Mouse (Mus musculus): ENCODE data around the gene Mdm2. TPM values are rescaled to one million over a fixed set of nuclear protein-coding genes. Genes with fewer than 3 reads are reported as not detected.
"Not testable (repeated sequence)": the region's sequence is repeated elsewhere in the genome, so short reads cannot be mapped to it uniquely, and the experiment has no call there.

Gene Mdm2
- polyA plus RNA-seq, 1 experiment from 2014 or later, result 62.4 TPM

- peak overlapping the region; percentile 100 for H3K27ac ChIP-seq
These were observed 850 bp upstream of the Mdm2 start for GRCm38 (mm10) chr10:117711408-117711807.

GRCm38 (mm10) chr10:117709930-117710603 is 491 bp downstream of the Mdm2 start:
- peak; percentile 95 for DNase-seq (ENCODE audit: low spot score)
- peaks cover 43% of the 10 kb centered on the region for H3K36me3 ChIP-seq
- WGBS, result under 1% methylated on average over 71 of the region's 71 CpGs

More at GRCm38 (mm10) chr10:117711408-117711807, 850 bp upstream of the Mdm2 start:
- peaks cover 30% of the 10 kb centered on the region for H3K36me3 ChIP-seq
- no peaks in the 10 kb centered on the region for H3K27me3 ChIP-seq (ENCODE audit: low read depth, poor library complexity, severe bottlenecking)
- peak overlapping the region; percentile 89 for H3K4me3 ChIP-seq
- WGBS, result 76% methylated on average over 5 of the region's 5 CpGs
- H3K4me1 ChIP-seq, result peaks cover 14% of the 10 kb centered on the region
- no peaks in the 10 kb centered on the region for H3K9me3 ChIP-seq (replicated peaks)
- no peak for DNase-seq (ENCODE audit: low spot score)

DNA sequence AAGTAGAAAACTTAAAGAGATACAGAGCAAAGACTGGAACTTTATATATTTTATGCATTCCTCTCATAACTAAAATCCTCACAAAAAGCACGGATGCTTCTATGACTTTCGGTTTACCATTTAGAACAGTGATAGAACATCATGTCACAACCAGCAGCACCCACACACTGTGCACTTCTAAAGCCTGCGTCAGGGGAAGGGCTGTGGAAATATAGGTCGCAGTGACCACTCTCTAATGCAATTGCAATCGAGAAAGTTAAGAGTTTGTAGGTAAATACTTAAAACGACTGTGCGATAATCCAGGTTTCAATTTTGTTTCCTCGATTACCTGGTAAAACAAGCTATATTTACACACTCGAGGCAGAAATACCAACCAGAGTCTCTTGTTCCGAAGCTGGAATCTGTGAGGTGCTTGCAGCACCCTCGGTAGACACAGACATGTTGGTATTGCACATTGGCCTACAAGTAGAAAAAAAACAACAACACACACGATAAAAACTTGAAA is 1.2 kb downstream of the Mdm2 start:
- 59% methylated on average over 12 of the region's 12 CpGs for WGBS
- Histone ChIP-seq H3K4me3 (peak overlapping the region; percentile 89), H3K4me1 (peaks cover 14% of the 10 kb centered on the region), H3K36me3 (peaks cover 50% of the 10 kb centered on the region), H3K27me3 (ENCODE audit: low read depth, poor library complexity, severe bottlenecking) (no peaks in the 10 kb centered on the region), H3K9me3 (replicated peaks) (no peaks in the 10 kb centered on the region), H3K27ac (peak overlapping the region; percentile 100; the same call in 1 of the 2 replicates)
- no peak for DNase-seq (ENCODE audit: low spot score)

More at GRCm38 (mm10) chr10:117709930-117710603, 491 bp downstream of the Mdm2 start:
- H3K4me1 ChIP-seq, result peaks cover 14% of the 10 kb centered on the region
- no peaks in the 10 kb centered on the region for H3K27me3 ChIP-seq (ENCODE audit: low read depth, poor library complexity, severe bottlenecking)
- peak overlapping the region; percentile 89 for H3K4me3 ChIP-seq
- H3K9me3 ChIP-seq (replicated peaks), result no peaks in the 10 kb centered on the region
- H3K27ac ChIP-seq, result peak overlapping the region; percentile 100

- peaks cover 55% of the 10 kb centered on the region for H3K36me3 ChIP-seq
- DNase-seq (ENCODE audit: low spot score), result no peak
- H3K27me3 ChIP-seq (ENCODE audit: low read depth, poor library complexity, severe bottlenecking), result no peaks in the 10 kb centered on the region
- 92% methylated on average over 9 of the region's 9 CpGs for WGBS
- H3K4me3 ChIP-seq, result peak overlapping the region; percentile 89
- no peaks in the 10 kb centered on the region for H3K9me3 ChIP-seq (replicated peaks)
- H3K4me1 ChIP-seq, result peaks cover 14% of the 10 kb centered on the region
- no peak overlapping the region for H3K27ac ChIP-seq
These were observed 1.7 kb downstream of the Mdm2 start for GRCm38 (mm10) chr10:117708856-117709255.

GRCm38 (mm10) chr10:117708376-117708775 is 2.2 kb downstream of the Mdm2 start:
- Histone ChIP-seq H3K4me3 (no peak overlapping the region), H3K27ac (no peak overlapping the region), H3K36me3 (peaks cover 60% of the 10 kb centered on the region), H3K9me3 (replicated peaks) (no peaks in the 10 kb centered on the region), H3K4me1 (peaks cover 14% of the 10 kb centered on the region), H3K27me3 (ENCODE audit: low read depth, poor library complexity, severe bottlenecking) (no peaks in the 10 kb centered on the region)
- DNase-seq (ENCODE audit: low spot score), result no peak
- WGBS, result 97% methylated on average over 2 of the region's 2 CpGs

GRCm38 (mm10) chr10:117707114-117707838 is 3.3 kb downstream of the Mdm2 start:
- no peak overlapping the region for H3K4me3 ChIP-seq
- no peaks in the 10 kb centered on the region for H3K9me3 ChIP-seq (replicated peaks)
- no peaks in the 10 kb centered on the region for H3K27me3 ChIP-seq (ENCODE audit: low read depth, poor library complexity, severe bottlenecking)
- 94% methylated on average over 2 of the region's 2 CpGs for WGBS
- peaks cover 14% of the 10 kb centered on the region for H3K4me1 ChIP-seq
- H3K36me3 ChIP-seq, result peaks cover 71% of the 10 kb centered on the region
- no peak overlapping the region for H3K27ac ChIP-seq
- DNase-seq (ENCODE audit: low spot score), result no peak

DNA sequence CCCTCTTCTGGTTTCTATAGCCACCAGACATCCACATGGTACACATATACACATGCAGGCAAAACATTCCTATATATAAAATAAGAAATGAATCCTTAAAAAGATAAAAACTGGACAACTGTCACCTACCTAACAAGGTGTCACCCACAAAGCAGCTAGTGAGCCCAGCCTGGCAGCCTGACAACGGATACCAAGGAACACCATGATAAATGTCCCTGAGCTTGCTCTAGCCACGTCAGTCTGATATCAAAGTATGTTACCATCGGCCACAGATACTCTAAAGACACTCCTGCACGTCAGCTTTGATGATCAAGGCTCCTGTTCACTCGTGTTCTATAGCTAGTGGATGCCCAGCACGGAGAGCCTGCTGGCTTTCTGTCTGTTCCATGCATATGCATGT is 4.1 kb downstream of the Mdm2 start:
- WGBS, result 93% methylated on average over 6 of the region's 6 CpGs

DNA sequence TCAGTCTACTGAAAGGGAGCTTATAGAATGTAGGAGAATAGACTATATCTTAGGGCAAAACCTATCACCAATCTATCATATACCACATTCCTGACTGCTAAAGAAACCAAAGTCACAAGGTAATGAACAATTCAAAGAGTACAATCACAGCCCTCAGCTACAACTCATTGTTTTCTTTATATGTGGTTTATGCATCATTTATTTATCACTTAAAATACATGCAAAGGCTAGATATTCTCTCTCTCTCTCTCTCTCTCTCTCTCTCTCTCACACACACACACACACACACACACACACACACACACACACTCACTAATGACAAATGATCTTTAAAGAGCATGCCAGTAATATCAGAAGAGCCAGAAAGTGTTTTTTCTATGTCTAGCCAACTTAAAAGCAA is 4.8 kb downstream of the Mdm2 start:
- Histone ChIP-seq H3K9me3 (replicated peaks) (no peaks in the 10 kb centered on the region), H3K4me3 (no peak overlapping the region), H3K27ac (no peak overlapping the region), H3K4me1 (peaks cover 8% of the 10 kb centered on the region), H3K36me3 (peaks cover 86% of the 10 kb centered on the region), H3K27me3 (ENCODE audit: low read depth, poor library complexity, severe bottlenecking) (no peaks in the 10 kb centered on the region)
- DNase-seq (ENCODE audit: low spot score), result no peak

More for the DNA sequence above, 4.1 kb downstream of the Mdm2 start:
- peaks cover 12% of the 10 kb centered on the region for H3K4me1 ChIP-seq
- H3K9me3 ChIP-seq (replicated peaks), result no peaks in the 10 kb centered on the region
- H3K27ac ChIP-seq, result no peak overlapping the region
- DNase-seq (ENCODE audit: low spot score), result no peak
- H3K4me3 ChIP-seq, result no peak overlapping the region
- H3K27me3 ChIP-seq (ENCODE audit: low read depth, poor library complexity, severe bottlenecking), result no peaks in the 10 kb centered on the region
- peaks cover 79% of the 10 kb centered on the region for H3K36me3 ChIP-seq

- no peak overlapping the region for H3K4me3 ChIP-seq
- DNase-seq (ENCODE audit: low spot score), result no peak
- H3K27ac ChIP-seq, result no peak overlapping the region
- H3K9me3 ChIP-seq (replicated peaks), result no peaks in the 10 kb centered on the region
- WGBS, result 94% methylated on average over 6 of the region's 6 CpGs
- peaks cover 8% of the 10 kb centered on the region for H3K4me1 ChIP-seq
- H3K36me3 ChIP-seq, result peaks cover 94% of the 10 kb centered on the region
- H3K27me3 ChIP-seq (ENCODE audit: low read depth, poor library complexity, severe bottlenecking), result no peaks in the 10 kb centered on the region
These were observed 5.6 kb downstream of the Mdm2 start for GRCm38 (mm10) chr10:117704964-117705335.

DNA sequence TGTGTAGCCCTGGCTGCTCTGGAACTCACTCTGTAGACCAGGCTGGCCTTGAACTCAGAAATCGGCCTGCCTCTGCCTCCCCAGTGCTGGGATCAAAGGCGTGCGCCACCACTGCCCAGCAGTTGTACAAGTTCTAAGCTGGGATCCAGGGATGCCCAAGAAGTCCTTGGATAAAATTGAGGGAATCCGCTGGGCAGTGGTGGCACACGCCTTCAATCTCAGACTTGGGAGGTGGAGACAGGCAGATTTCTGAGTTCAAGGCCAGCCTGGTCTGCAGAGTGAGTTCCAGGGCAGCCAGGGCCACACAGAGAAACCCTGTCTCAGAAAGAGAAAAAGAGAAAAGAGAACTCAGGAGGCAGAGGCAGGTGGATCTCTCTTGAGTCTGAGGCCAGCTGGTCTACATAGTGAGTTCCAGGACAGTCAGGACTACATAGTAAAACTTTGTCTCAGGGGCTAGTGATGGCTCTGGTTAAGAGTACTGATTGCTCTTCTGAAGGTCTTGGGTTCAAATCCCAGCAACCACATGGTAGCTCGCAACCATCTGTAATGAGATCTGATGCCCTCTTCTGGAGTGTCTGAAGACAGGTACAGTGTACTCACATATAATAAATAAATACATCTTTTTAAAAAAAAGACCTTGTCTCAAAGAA is 6.1 kb downstream of the Mdm2 start:
- not testable (repeated sequence) for H3K4me3 ChIP-seq; H3K9me3 ChIP-seq (replicated peaks); H3K4me1 ChIP-seq; H3K27ac ChIP-seq; H3K27me3 ChIP-seq (ENCODE audit: low read depth, poor library complexity, severe bottlenecking); DNase-seq (ENCODE audit: low spot score)
- WGBS, result 96% methylated on average over 6 of the region's 6 CpGs
- H3K36me3 ChIP-seq, result peaks cover 98% of the 10 kb centered on the region

GRCm38 (mm10) chr10:117703506-117703905 is 7.1 kb downstream of the Mdm2 start:
- 97% methylated on average over 3 of the region's 3 CpGs for WGBS
- DNase-seq (ENCODE audit: low spot score), result no peak
- H3K9me3 ChIP-seq (replicated peaks), result no peaks in the 10 kb centered on the region
- no peak overlapping the region for H3K4me3 ChIP-seq
- no peaks in the 10 kb centered on the region for H3K27me3 ChIP-seq (ENCODE audit: low read depth, poor library complexity, severe bottlenecking)
- no peaks in the 10 kb centered on the region for H3K4me1 ChIP-seq
- peaks cover 99% of the 10 kb centered on the region for H3K36me3 ChIP-seq
- H3K27ac ChIP-seq, result no peak overlapping the region

GRCm38 (mm10) chr10:117702024-117702833 is 8.3 kb downstream of the Mdm2 start:
- H3K27me3 ChIP-seq (ENCODE audit: low read depth, poor library complexity, severe bottlenecking), result no peaks in the 10 kb centered on the region
- H3K9me3 ChIP-seq (replicated peaks), result no peaks in the 10 kb centered on the region
- WGBS, result 98% methylated on average over 6 of the region's 6 CpGs
- H3K27ac ChIP-seq, result no peak overlapping the region
- DNase-seq (ENCODE audit: low spot score), result no peak
- H3K4me3 ChIP-seq, result no peak overlapping the region
- H3K36me3 ChIP-seq, result peaks cover 100% of the 10 kb centered on the region
- H3K4me1 ChIP-seq, result no peaks in the 10 kb centered on the region
